Mouse (Mus musculus): ENCODE results near the gene Tnfrsf8. TPM values are rescaled to one million over a fixed set of nuclear protein-coding genes. Genes with fewer than 3 reads are reported as not detected.
"Not testable (repeated sequence)": the region's sequence is repeated elsewhere in the genome, so short reads cannot be mapped to it uniquely, and the experiment has no call there.

The Tnfrsf8 gene
- under 1 TPM; 0.15 to 0.26 TPM for total RNA-seq (2021)

GRCm38 (mm10) chr4:145314836-145315467, at the start of gene Tnfrsf8:
Gene Tnfrsf8, minus strand, starts transcription at chr4:145315164.
- intact Hi-C loops (cut with DNase I): no loop called here

GRCm38 (mm10) chr4:145361635-145362034, 46.7 kb upstream of the Tnfrsf8 start:
- DNase-seq; intact Hi-C loops (cut with DNase I): not testable (repeated sequence)

More at GRCm38 (mm10) chr4:145314836-145315467, at the start of gene Tnfrsf8:
- no peak for DNase-seq

GRCm38 (mm10) chr4:145361065-145361464, 46.1 kb upstream of the Tnfrsf8 start:
- peak in 1 of 2 experiments; percentile 2 for DNase-seq
- intact Hi-C loops (cut with DNase I): no loop called here

- DNase-seq: no peak
- intact Hi-C loops (cut with DNase I): no loop called here
These were observed 45.6 kb upstream of the Tnfrsf8 start for GRCm38 (mm10) chr4:145360567-145360966.

- no peak for DNase-seq
- intact Hi-C loops (cut with DNase I): no loop called here
These were observed 41.3 kb upstream of the Tnfrsf8 start for GRCm38 (mm10) chr4:145356234-145356633.

GRCm38 (mm10) chr4:145353855-145354254, 38.9 kb upstream of the Tnfrsf8 start:
- DNase-seq: no peak
- intact Hi-C loops (cut with DNase I): no loop called here

- no peak for DNase-seq
- intact Hi-C loops (cut with DNase I): no loop called here
These were observed 30.0 kb upstream of the Tnfrsf8 start for GRCm38 (mm10) chr4:145344948-145345347.

- intact Hi-C loops (cut with DNase I): no loop called here
- peak in 1 of 2 experiments; percentile 2 for DNase-seq
These were observed 27.2 kb upstream of the Tnfrsf8 start for GRCm38 (mm10) chr4:145341879-145342809.

GRCm38 (mm10) chr4:145337906-145338858, 23.2 kb upstream of the Tnfrsf8 start:
- intact Hi-C loops (cut with DNase I): no loop called here
- no peak for DNase-seq

- intact Hi-C loops (cut with DNase I): no loop called here
- DNase-seq: no peak
These were observed 21.6 kb upstream of the Tnfrsf8 start for GRCm38 (mm10) chr4:145336587-145336986.

GRCm38 (mm10) chr4:145336019-145336418, 21.1 kb upstream of the Tnfrsf8 start:
- intact Hi-C loops (cut with DNase I): no loop called here
- DNase-seq: no peak

- DNase-seq: no peak
- intact Hi-C loops (cut with DNase I): no loop called here
These were observed 8.7 kb upstream of the Tnfrsf8 start for GRCm38 (mm10) chr4:145323631-145324030.

GRCm38 (mm10) chr4:145322995-145323627, 8.1 kb upstream of the Tnfrsf8 start:
- no peak for DNase-seq

GRCm38 (mm10) chr4:145322211-145322610, 7.2 kb upstream of the Tnfrsf8 start:
- intact Hi-C loops (cut with DNase I): no loop called here
- no peak for DNase-seq

More at GRCm38 (mm10) chr4:145322995-145323627, 8.1 kb upstream of the Tnfrsf8 start:
- intact Hi-C loops (cut with DNase I): no loop called here

- intact Hi-C loops (cut with DNase I): no loop called here
- DNase-seq: no peak
These were observed 5.7 kb upstream of the Tnfrsf8 start for GRCm38 (mm10) chr4:145320624-145321023.

- DNase-seq: peak; percentile 73 to 75
- intact Hi-C loops (cut with DNase I): no loop called here
These were observed 4.6 kb upstream of the Tnfrsf8 start for GRCm38 (mm10) chr4:145319274-145320226.

GRCm38 (mm10) chr4:145316708-145317107, 1.7 kb upstream of the Tnfrsf8 start:
- intact Hi-C loops (cut with DNase I): no loop called here

GRCm38 (mm10) chr4:145313966-145314365, 998 bp downstream of the Tnfrsf8 start:
- DNase-seq: no peak
- intact Hi-C loops (cut with DNase I): no loop called here

More at GRCm38 (mm10) chr4:145316708-145317107, 1.7 kb upstream of the Tnfrsf8 start:
- no peak for DNase-seq

GRCm38 (mm10) chr4:145313256-145313655, 1.7 kb downstream of the Tnfrsf8 start:
- intact Hi-C loops (cut with DNase I): no loop called here

More at GRCm38 (mm10) chr4:145313256-145313655, 1.7 kb downstream of the Tnfrsf8 start:
- DNase-seq: no peak
